Mouse (Mus musculus) frontal cortex, postnatal 36 days (tissue): ENCODE results near the gene Barhl1.

Experiments
- DNase-seq, 2 experiments: peaks; one replicate each; pipeline ENCODE4 v3.0.0; 2022; ENCODE audit warnings: low spot score in 2 of 2

Barhl1 gene

GRCm38 (mm10) chr2:28911331-28912038 lies 5.0 kb downstream of the Barhl1 start:
- no peak for DNase-seq

- DNase-seq, result no peak
Measured at GRCm38 (mm10) chr2:28910877-28911276, 5.6 kb downstream of the Barhl1 start.

GRCm38 (mm10) chr2:28909818-28910710 lies 6.4 kb downstream of the Barhl1 start:
- DNase-seq, result no peak

- DNase-seq, result no peak
Measured at GRCm38 (mm10) chr2:28909186-28909817, 7.2 kb downstream of the Barhl1 start.

- DNase-seq, result no peak
Measured at GRCm38 (mm10) chr2:28908389-28909153, 7.9 kb downstream of the Barhl1 start.

GRCm38 (mm10) chr2:28907691-28908388 lies 8.6 kb downstream of the Barhl1 start:
- DNase-seq, result no peak

- DNase-seq, result no peak
Measured at GRCm38 (mm10) chr2:28905561-28905960, 10.9 kb downstream of the Barhl1 start.

- DNase-seq, result no peak
Measured at GRCm38 (mm10) chr2:28904786-28905185, 11.7 kb downstream of the Barhl1 start.

GRCm38 (mm10) chr2:28903871-28904270 lies 12.6 kb downstream of the Barhl1 start:
- no peak for DNase-seq

GRCm38 (mm10) chr2:28902291-28902690 lies 14.2 kb downstream of the Barhl1 start:
- DNase-seq, result no peak

GRCm38 (mm10) chr2:28897340-28897899 lies 19.0 kb downstream of the Barhl1 start:
- DNase-seq, result no peak

GRCm38 (mm10) chr2:28895876-28896275 lies 20.6 kb downstream of the Barhl1 start:
- DNase-seq, result no peak

- no peak for DNase-seq
Measured at GRCm38 (mm10) chr2:28893526-28893925, 22.9 kb downstream of the Barhl1 start.

- DNase-seq, result no peak
Measured at GRCm38 (mm10) chr2:28892796-28893195, 23.7 kb downstream of the Barhl1 start.

GRCm38 (mm10) chr2:28884914-28885313 lies 31.6 kb downstream of the Barhl1 start:
- DNase-seq, result no peak

- no peak for DNase-seq
Measured at GRCm38 (mm10) chr2:28882826-28883485, 33.5 kb downstream of the Barhl1 start.

- no peak for DNase-seq
Measured at GRCm38 (mm10) chr2:28882047-28882446, 34.4 kb downstream of the Barhl1 start.

- DNase-seq, result no peak
Measured at GRCm38 (mm10) chr2:28881275-28881674, 35.2 kb downstream of the Barhl1 start.

GRCm38 (mm10) chr2:28875554-28875953 lies 40.9 kb downstream of the Barhl1 start:
- DNase-seq, result no peak

- DNase-seq, result no peak
Measured at GRCm38 (mm10) chr2:28867495-28867894, 49.0 kb downstream of the Barhl1 start.
